Mouse (Mus musculus): ENCODE data around the gene Rora.

- TF ChIP-seq POLR2A (IDR thresholded peaks at IDR 0.05; ENCODE audit: extremely low read depth, insufficient read depth, low read length) (no peak), CTCF (IDR thresholded peaks at IDR 0.05; ENCODE audit: low read depth, low read length) (no peak)
Measured at GRCm38 (mm10) chr9:69358797-69359196, 705.2 kb downstream of the Rora start.
